Mouse (Mus musculus) G1E-ER4 (cell line): ENCODE data around the gene Crygs. TPM values are rescaled to one million over a fixed set of nuclear protein-coding genes. Genes with fewer than 3 reads are reported as not detected.

Experiments
- GATA1 ChIP-seq: IDR thresholded peaks from one replicate; pipeline ENCODE4 v1.8.0; 2012; ENCODE audit warnings: low read length, inconsistent platforms
- polyA plus RNA-seq: library from polyadenylated mRNA; stranded (reverse); fragments of >175 nt; gene quantifications from 2 replicates; pipeline ENCODE4 v1.2.3, GENCODE M21; 2012

Crygs gene
- not detected in 2 replicates for polyA plus RNA-seq

GRCm38 (mm10) chr16:22811477-22811876, at the start of gene Crygs:
Gene Crygs (minus strand): TSS chr16:22811577.
- no peak for TF ChIP-seq GATA1

- no peak for TF ChIP-seq GATA1
Measured at GRCm38 (mm10) chr16:22857431-22858113, 46.2 kb upstream of the Crygs start, which contains the start of the genes Tbccd1 and Dnajb11. Gene Tbccd1 (minus strand): TSS chr16:22857669. Gene Dnajb11 (plus strand): TSS chr16:22857845.

- peak; percentile 32 for TF ChIP-seq GATA1
Measured at GRCm38 (mm10) chr16:22856773-22857172, 45.4 kb upstream of the Crygs start.

DNA sequence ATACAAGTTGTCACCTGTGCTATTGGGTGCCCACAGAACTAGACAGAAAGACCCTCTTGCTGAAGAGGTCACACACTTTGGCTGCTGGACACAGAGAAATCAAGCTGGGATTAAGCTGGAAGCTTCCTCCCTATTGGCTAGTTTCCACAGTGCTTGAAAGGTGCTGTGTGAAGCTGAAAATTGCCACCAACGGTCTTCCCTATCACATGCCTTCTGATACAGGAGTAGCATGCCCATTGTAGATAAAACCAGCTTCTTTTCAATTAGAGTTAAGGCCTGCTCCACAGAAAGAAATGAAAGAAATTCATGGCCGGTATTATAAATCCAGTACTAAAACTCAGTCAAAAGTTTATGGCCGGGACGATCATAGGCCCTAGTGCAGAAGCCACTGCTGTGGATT, 41.3 kb upstream of the Crygs start:
- no peak for TF ChIP-seq GATA1

- TF ChIP-seq GATA1, result no peak
Measured at GRCm38 (mm10) chr16:22848331-22848730, 37.0 kb upstream of the Crygs start.

DNA sequence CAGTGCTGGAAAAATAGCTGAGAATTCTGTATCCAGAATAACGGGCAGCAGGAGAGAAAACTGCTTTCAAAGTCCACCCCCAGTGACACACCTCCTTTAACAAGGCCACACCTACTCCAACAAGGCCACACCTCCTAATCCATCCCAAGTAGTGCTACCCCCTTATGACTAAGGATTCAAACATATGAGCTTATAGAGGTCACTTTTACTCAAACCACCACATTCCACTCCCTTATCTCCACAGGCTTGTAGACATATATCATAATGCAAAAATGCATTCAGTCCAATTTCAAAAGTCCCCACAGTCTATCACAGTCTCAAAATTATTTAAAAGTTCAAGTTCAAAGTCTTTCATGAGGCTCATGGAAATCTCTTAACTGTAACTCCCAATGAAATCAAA, 36.3 kb upstream of the Crygs start:
- no peak for TF ChIP-seq GATA1

- no peak for TF ChIP-seq GATA1
Measured at GRCm38 (mm10) chr16:22845481-22845880, 34.1 kb upstream of the Crygs start.

GRCm38 (mm10) chr16:22844834-22845233, 33.5 kb upstream of the Crygs start:
- no peak for TF ChIP-seq GATA1

DNA sequence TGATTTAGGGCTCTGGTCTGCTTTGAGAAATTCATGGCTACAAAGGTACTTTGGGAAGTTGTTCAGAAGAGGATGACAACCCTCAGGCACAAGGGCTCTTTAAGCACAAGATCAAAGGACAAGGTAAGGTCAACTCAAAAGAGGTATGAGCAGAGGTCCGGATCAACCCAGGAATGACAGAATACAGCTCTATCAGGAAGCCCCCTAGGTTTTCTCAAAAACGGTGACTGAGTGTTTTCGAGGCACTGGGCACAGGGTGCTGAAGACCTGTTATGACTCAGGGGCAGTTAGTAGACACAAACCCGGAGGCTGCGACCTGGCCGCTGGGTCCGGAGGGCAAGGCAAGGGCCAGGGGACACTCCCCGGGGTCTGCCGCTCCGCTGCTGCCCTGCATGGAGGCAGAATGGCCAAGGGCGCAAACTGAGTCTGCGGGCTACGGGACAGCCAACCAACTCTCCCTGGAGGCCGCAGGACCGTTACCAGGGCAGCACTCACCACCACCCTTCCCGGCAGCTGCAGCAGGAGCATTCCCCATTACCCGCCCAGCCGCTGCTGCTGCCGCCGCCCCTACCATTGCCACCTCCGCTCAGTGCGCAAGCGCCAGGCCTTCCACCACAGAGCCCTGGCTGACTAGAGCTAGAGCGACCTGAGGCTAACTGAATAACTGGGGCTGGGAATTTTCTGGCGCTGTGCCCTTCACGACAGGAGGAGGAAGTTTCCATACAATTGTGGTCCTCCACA, 32.9 kb upstream of the Crygs start:
- no peak for TF ChIP-seq GATA1

GRCm38 (mm10) chr16:22842871-22843270, 31.5 kb upstream of the Crygs start:
- TF ChIP-seq GATA1, result no peak

DNA sequence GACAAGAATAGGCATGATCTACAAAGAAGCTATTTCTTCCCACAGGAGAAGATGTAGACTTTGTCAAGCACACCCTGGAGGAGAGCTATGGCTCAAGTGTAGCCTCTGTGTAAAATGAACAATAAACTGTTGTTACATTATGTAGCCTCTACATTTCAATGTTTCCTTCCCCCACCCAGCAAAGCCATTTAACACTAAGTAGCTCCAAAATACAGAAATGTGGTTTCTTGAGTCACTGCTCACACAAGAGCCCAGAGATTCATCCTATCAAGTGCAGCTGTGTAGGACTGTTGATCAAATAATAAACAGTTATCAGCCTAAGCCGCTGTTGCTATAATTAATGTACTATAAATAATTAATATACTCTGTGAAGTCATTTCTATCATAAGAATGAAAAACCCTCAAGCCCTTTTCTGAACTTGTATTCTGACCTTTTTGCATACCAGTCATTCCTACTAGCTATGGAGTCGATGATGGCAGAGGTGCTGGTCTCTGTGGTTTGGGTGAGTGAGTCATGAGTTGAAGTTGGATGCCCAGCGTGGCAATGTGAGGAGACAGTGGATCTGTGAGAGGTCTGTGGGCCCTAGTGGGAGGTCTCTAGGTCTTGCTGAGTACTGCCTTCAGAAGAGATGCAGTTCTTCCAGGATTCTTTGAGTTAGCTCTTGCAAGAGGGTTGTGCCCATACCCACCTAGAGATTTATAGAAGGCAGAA, 27.9 kb upstream of the Crygs start:
- TF ChIP-seq GATA1, result no peak

DNA sequence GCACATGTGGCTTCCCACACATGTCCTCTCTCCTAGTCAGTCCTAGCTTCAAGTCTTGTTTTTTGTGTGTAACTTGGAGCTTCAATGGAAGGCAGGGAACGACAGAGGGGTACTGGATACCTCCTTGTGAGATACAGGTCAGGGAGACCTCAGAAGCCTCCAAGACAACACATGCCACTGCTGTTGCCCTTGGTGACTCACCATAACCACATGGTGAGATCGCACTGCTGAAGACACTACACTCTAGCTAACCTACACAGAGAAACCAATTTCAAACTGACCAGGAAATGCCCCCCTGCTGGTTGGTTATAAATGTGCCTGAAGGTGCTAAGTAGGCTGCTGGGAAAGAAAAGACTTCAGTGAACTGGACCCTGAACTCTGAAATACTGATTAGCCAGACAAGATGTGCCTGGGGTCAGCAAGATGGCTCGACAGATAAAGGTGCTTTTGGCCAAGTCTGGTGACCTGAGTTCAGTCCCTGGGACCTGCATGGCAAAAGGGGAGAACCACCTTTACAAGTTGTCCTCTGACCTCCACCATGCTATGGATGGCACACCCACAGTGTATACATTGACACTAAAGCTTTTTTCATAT, 21.7 kb upstream of the Crygs start:
- no peak for TF ChIP-seq GATA1

DNA sequence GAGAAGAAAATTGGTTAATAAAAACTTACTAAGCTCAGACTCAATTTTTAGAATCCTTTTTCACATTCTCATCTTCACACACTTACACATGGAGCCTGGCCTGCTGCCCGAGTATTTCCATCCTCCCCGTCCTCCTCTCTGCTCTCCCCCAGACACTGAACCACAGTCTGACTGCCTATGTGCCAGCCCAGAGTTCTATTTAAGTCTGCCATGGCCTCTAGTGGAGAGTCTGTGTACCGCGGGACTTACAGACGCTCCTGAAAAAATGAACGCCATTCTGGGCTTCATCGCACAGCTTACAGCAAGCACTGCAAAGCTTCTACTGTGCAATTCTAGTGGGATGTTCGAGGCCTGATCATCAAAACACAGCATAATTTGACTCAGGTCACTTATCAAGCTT, 9.4 kb upstream of the Crygs start:
- TF ChIP-seq GATA1, result no peak

DNA sequence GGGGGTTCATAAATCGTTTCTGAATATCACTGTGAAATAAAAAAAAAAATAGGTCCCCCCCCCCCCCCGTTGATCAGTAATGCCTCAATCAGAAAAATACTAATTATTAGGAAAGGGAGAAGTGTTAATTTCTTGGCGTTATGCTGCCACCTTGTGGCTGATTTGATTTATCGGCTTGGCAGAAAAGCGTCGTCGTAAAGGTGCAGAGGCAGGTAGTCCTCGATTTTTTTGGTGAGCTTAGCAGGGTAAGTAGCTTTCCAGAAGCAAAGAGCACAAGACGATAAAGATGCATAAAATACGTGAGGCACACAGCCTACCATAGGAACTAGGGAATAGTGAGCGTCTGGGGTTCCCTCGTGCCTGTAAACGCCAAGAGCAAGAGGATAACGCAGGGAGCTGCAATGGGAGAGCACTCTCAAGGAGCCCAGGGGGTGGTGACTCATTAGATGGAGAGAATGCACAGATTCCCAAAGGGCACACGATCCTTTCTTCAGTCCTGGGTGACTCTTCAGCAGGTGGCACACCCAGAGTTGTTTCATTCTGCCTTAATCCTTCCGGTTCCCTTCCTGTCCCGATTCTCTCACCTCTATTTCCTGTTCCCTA, 3.8 kb downstream of the Crygs start:
- TF ChIP-seq GATA1, result no peak

- TF ChIP-seq GATA1, result no peak
Measured at GRCm38 (mm10) chr16:22802786-22803185, 8.6 kb downstream of the Crygs start.

- TF ChIP-seq GATA1, result no peak
Measured at GRCm38 (mm10) chr16:22800849-22801109, 10.6 kb downstream of the Crygs start.
